Mouse (Mus musculus) cerebellum, adult 2 months (tissue): ENCODE measurements around the gene Ppm1h. TPM values are rescaled to one million over a fixed set of nuclear protein-coding genes. Genes with fewer than 3 reads are reported as not detected.
A peak's percentile ranks its signal among the peaks of the same experiment; 100 is the strongest.

Experiments
- DNase-seq, 2 experiments: peaks; one replicate each; pipeline ENCODE4 v3.0.0; 2021
- H3K27ac ChIP-seq: fragments of 200-500 bp; 2 replicates; pipeline ENCODE4 v1.5.1; 2012; ENCODE audit warnings: low read length, control low read depth, inconsistent platforms; ENCODE audit not compliant: insufficient read depth
- H3K27me3 ChIP-seq: fragments of 200-500 bp; 2 replicates; pipeline ENCODE4 v1.6.1; 2012; ENCODE audit warnings: inconsistent platforms, mild to moderate bottlenecking, low read length, moderate library complexity; ENCODE audit not compliant: control insufficient read depth, insufficient read depth
- H3K4me1 ChIP-seq: fragments of 200-500 bp; 2 replicates; pipeline ENCODE4 v1.6.1; 2011; ENCODE audit warnings: low read length; ENCODE audit not compliant: control insufficient read depth, insufficient read depth
- H3K4me3 ChIP-seq: fragments of 200-500 bp; replicated peaks from 2 replicates; pipeline ENCODE3; 2011; ENCODE audit warnings: mild to moderate bottlenecking, low read depth, low read length, control low read depth; ENCODE audit not compliant: insufficient read depth
- CTCF ChIP-seq: fragments of 200-500 bp; IDR thresholded peaks from 2 replicates; pipeline ENCODE4 v1.5.1; 2011; ENCODE audit warnings: low read depth, mild to moderate bottlenecking, control low read depth, low read length, moderate library complexity, borderline replicate concordance; ENCODE audit not compliant: insufficient read depth
- POLR2A ChIP-seq: fragments of 200-500 bp; IDR thresholded peaks from 2 replicates; pipeline ENCODE4 v1.6.1; 2011; ENCODE audit warnings: low read length, control low read depth, borderline replicate concordance; ENCODE audit not compliant: insufficient read depth
- WGBS: fragments of 180-500 bp; shearing (Covaris S2); methylation state at CpG from one replicate; pipeline ENCODE4 v1.1.7; 2018; 5-methylcytosine and 5-hydroxymethylcytosine counted together
- polyA plus RNA-seq: library from polyadenylated mRNA; depleted of rRNA; stranded (reverse); fragments of >200 nt; gene quantifications from 2 replicates; pipeline ENCODE4 v1.2.3, GENCODE M21; 2012

Ppm1h gene
- polyA plus RNA-seq, 1 experiment: 30.4 TPM

- Histone ChIP-seq H3K4me3 (peak overlapping the region; percentile 29), H3K4me1 (peaks cover 21% of the 10 kb centered on the region), H3K27ac (peak overlapping the region; percentile 54), H3K27me3 (no peaks in the 10 kb centered on the region)
- TF ChIP-seq POLR2A (no peak), CTCF (no peak)
- DNase-seq: peak; percentile 73 to 88
- WGBS: 3% methylated on average over 14 of the region's 14 CpGs
Measured at GRCm38 (mm10) chr10:122815094-122815493, 136.5 kb downstream of the Ppm1h start.

- 79% methylated on average over 8 of the region's 8 CpGs for WGBS
- TF ChIP-seq POLR2A: no peak
- no peak overlapping the region for H3K4me3 ChIP-seq
Measured at GRCm38 (mm10) chr10:122817741-122818140, 139.2 kb downstream of the Ppm1h start.

GRCm38 (mm10) chr10:122819808-122820207, 141.2 kb downstream of the Ppm1h start:
- no peaks in the 10 kb centered on the region for H3K27me3 ChIP-seq
- DNase-seq: peak in 1 of 2 experiments; percentile 56
- peaks cover 23% of the 10 kb centered on the region for H3K4me1 ChIP-seq
- no peak overlapping the region for H3K4me3 ChIP-seq
- no peak overlapping the region for H3K27ac ChIP-seq
- 66% methylated on average over 6 of the region's 6 CpGs for WGBS
- TF ChIP-seq POLR2A (no peak), CTCF (no peak)

More at GRCm38 (mm10) chr10:122817741-122818140, 139.2 kb downstream of the Ppm1h start:
- no peak for DNase-seq
- Histone ChIP-seq H3K27ac (no peak overlapping the region), H3K4me1 (peaks cover 26% of the 10 kb centered on the region), H3K27me3 (no peaks in the 10 kb centered on the region)

GRCm38 (mm10) chr10:122821549-122821948, 143.0 kb downstream of the Ppm1h start:
- WGBS: 36% methylated on average over 6 of the region's 6 CpGs
- no peak for TF ChIP-seq POLR2A
- TF ChIP-seq CTCF: no peak
- no peaks in the 10 kb centered on the region for H3K27me3 ChIP-seq
- H3K4me3 ChIP-seq: no peak overlapping the region
- DNase-seq: peak; percentile 70 to 82
- no peak overlapping the region for H3K27ac ChIP-seq
- H3K4me1 ChIP-seq: peaks cover 15% of the 10 kb centered on the region

- no peak for DNase-seq
- Histone ChIP-seq H3K4me1 (peaks cover 24% of the 10 kb centered on the region), H3K27me3 (no peaks in the 10 kb centered on the region), H3K27ac (no peak overlapping the region), H3K4me3 (no peak overlapping the region)
- WGBS: 80% methylated on average over 13 of the region's 13 CpGs
- TF ChIP-seq POLR2A: no peak
- no peak for TF ChIP-seq CTCF
Measured at GRCm38 (mm10) chr10:122823642-122824041, 145.1 kb downstream of the Ppm1h start.

- Histone ChIP-seq H3K27me3 (no peaks in the 10 kb centered on the region), H3K4me3 (no peak overlapping the region), H3K27ac (no peak overlapping the region), H3K4me1 (peaks cover 22% of the 10 kb centered on the region; the same call in 1 of the 2 replicates)
- TF ChIP-seq POLR2A (no peak), CTCF (no peak)
- no peak for DNase-seq
- 84% methylated on average over 16 of the region's 16 CpGs for WGBS
Measured at GRCm38 (mm10) chr10:122826696-122827331, 148.3 kb downstream of the Ppm1h start.

GRCm38 (mm10) chr10:122827719-122828414, 149.3 kb downstream of the Ppm1h start:
- no peak for DNase-seq
- Histone ChIP-seq H3K27ac (no peak overlapping the region), H3K27me3 (no peaks in the 10 kb centered on the region), H3K4me1 (peaks cover 22% of the 10 kb centered on the region; the same call in 1 of the 2 replicates), H3K4me3 (no peak overlapping the region)
- TF ChIP-seq CTCF (no peak), POLR2A (no peak)
- 51% methylated on average over 12 of the region's 12 CpGs for WGBS

GRCm38 (mm10) chr10:122829801-122830217, 151.2 kb downstream of the Ppm1h start:
- H3K4me3 ChIP-seq: no peak overlapping the region
- TF ChIP-seq CTCF: no peak
- no peak for TF ChIP-seq POLR2A

More at GRCm38 (mm10) chr10:122829801-122830217, 151.2 kb downstream of the Ppm1h start:
- Histone ChIP-seq H3K27me3 (no peaks in the 10 kb centered on the region), H3K27ac (peak overlapping the region; percentile 64; the same call in 1 of the 2 replicates), H3K4me1 (peaks cover 22% of the 10 kb centered on the region; the same call in 1 of the 2 replicates)
- DNase-seq: peak in 1 of 2 experiments; percentile 64
- 3% methylated on average over 3 of the region's 3 CpGs for WGBS
